In the genomic region with DNA sequence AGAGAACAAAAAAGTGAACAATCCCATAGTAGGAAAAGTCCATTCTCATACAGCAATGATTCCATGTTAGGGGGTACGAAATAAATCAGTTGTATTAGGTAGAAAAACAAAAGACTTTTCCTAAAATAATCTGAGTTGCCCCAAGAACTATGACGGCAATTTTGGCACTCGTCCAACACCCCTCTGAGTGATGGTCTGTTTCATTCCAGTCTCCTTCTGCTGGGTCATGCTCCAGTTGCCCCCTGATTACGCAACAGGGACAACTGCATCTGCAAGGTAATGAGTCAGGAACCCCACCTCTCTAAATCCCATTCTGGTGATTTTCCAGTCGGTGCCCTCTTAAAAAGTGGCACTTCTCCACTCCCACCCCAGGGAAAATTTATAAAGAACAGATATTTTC, we compare ENCODE assay signal across 8 mouse cellular contexts. TPM values are rescaled to one million over a fixed set of nuclear protein-coding genes. Genes with fewer than 3 reads are reported as not detected.
DNase-seq lines count a peak whose midpoint lies in the region; ATAC-seq and TF ChIP-seq lines count a peak whose summit lies in the region.

No protein-coding gene starts in this region.

- H3K4me2 ChIP-seq in CH12.LX (ENCODE audit: insufficient read depth, low read depth, poor library complexity, severe bottlenecking): peak overlapping the region; percentile 76; the same call in 1 of the 2 replicates
- peak overlapping the region; percentile 74 for H3K4me2 ChIP-seq in intestine, embryonic 16.5 days (ENCODE audit: low read depth, low read length)
- peak overlapping the region; percentile 95 for H3K4me2 ChIP-seq in liver, postnatal 0 days (ENCODE audit: low read depth, low read length)

- peaks cover 40% of the 10 kb centered on the region for H3K79me2 ChIP-seq in CH12.LX (replicated peaks; ENCODE audit: control insufficient read depth, extremely low read depth, insufficient read depth, poor library complexity, severe bottlenecking)

- TF ChIP-seq POLR2A in CH12.LX (IDR thresholded peaks at IDR 0.05; ENCODE audit: low read depth, low read length): no peak

- no peak for TF ChIP-seq RAD21 in CH12.LX (IDR thresholded peaks at IDR 0.05; ENCODE audit: low read depth, low read length)

- 39% methylated on average over 5 of the region's 5 CpGs for WGBS in intestine, embryonic 16.5 days
- 38% methylated on average over 5 of the region's 5 CpGs for WGBS in liver, postnatal 0 days (ENCODE audit: insufficient replicate concordance)

- peak; percentile 27 for DNase-seq in gastrocnemius, postnatal 10 days
- no peak for DNase-seq in gastrocnemius, postnatal 14 days
- DNase-seq in CH12.LX (ENCODE audit: extremely low read depth) (no peak), adipocyte (ENCODE audit: low spot score) (no peak)
- DNase-seq in cerebellum, adult 8-10 months: peak; percentile 21
- peak; percentile 40 for DNase-seq in liver, postnatal 0 days
- no peak for DNase-seq in spleen, postnatal 36 days (ENCODE audit: low spot score in 2 of 2)

- no peak overlapping the region; the same call in 1 of the 2 replicates for H3K9ac ChIP-seq in CH12.LX (ENCODE audit: insufficient read depth, low read depth)
- no peak overlapping the region; the same call in 1 of the 2 replicates for H3K9ac ChIP-seq in intestine, embryonic 16.5 days (ENCODE audit: low read depth, low read length)
- peak overlapping the region; percentile 51 for H3K9ac ChIP-seq in liver, postnatal 0 days (replicated peaks)

- peaks cover 7 to 41% of the 10 kb centered on the region in 2 experiments; a peak in 3 of 4 replicates for H3K4me1 ChIP-seq in CH12.LX (ENCODE audit: control insufficient read depth in 1 of 2, insufficient read depth in 2 of 2)
- H3K4me1 ChIP-seq in intestine, embryonic 16.5 days (ENCODE audit: control insufficient read depth, insufficient read depth, low read length): peaks cover 7% of the 10 kb centered on the region; the same call in 1 of the 2 replicates
- peaks cover 7% of the 10 kb centered on the region; the same call in 1 of the 2 replicates for H3K4me1 ChIP-seq in liver, postnatal 0 days (ENCODE audit: insufficient read depth)

- no peak for ATAC-seq in intestine, embryonic 16.5 days
- ATAC-seq in liver, postnatal 0 days: no peak

- dilution Hi-C loops in CH12.LX (cut with MboI; ENCODE audit: extremely low pct_ligation_motif_present, extremely low pct_unique_long_range_greater_than_20kb, low sequenced_read_pairs): no loop called here

- no peak for TF ChIP-seq EP300 in CH12.LX (IDR thresholded peaks at IDR 0.05; ENCODE audit: low read length)
- no peak for TF ChIP-seq EP300 in liver, postnatal 0 days (IDR thresholded peaks at IDR 0.05; ENCODE audit: low read depth)

- intact Hi-C loops in gastrocnemius, postnatal 14 days (cut with DNase I; ENCODE audit: low total_unique reads): no loop called here

- H3K9me3 ChIP-seq in CH12.LX (replicated peaks; ENCODE audit: low read length): peaks cover 4% of the 10 kb centered on the region
- H3K9me3 ChIP-seq in intestine, embryonic 16.5 days (ENCODE audit: control insufficient read depth, low read length): no peaks in the 10 kb centered on the region
- no peaks in the 10 kb centered on the region for H3K9me3 ChIP-seq in liver, postnatal 0 days (ENCODE audit: low read length)

- TF ChIP-seq CTCF in CH12.LX (conservative IDR thresholded peaks at IDR 0.05 in 1 of 2, IDR thresholded peaks at IDR 0.05 in 1 of 2; ENCODE audit: low read depth in 2 of 2, low read length in 2 of 2): no peak
- no peak for TF ChIP-seq CTCF in liver, postnatal 0 days (IDR thresholded peaks at IDR 0.05; ENCODE audit: low read depth)

- peak overlapping the region in 2 of 3 experiments; percentile 65 to 91 for H3K4me3 ChIP-seq in CH12.LX (replicated peaks in 1 of 3; ENCODE audit: low read depth in 2 of 3, low read length in 2 of 3, poor library complexity in 1 of 3)
- H3K4me3 ChIP-seq in intestine, embryonic 16.5 days (ENCODE audit: low read length): peak overlapping the region; percentile 76; the same call in 1 of the 2 replicates
- peak overlapping the region; percentile 70 for H3K4me3 ChIP-seq in liver, postnatal 0 days (ENCODE audit: low read depth, low read length)

- H3K27me3 ChIP-seq in CH12.LX (replicated peaks): no peaks in the 10 kb centered on the region
- no peaks in the 10 kb centered on the region for H3K27me3 ChIP-seq in intestine, embryonic 16.5 days (replicated peaks; ENCODE audit: control insufficient read depth, insufficient read depth, low read length)
- no peaks in the 10 kb centered on the region for H3K27me3 ChIP-seq in liver, postnatal 0 days (ENCODE audit: insufficient read depth, low read length)

- in situ Hi-C loops in CH12.LX (cut with MboI; ENCODE audit: low pct_ligation_motif_present, low pct_unique_long_range_greater_than_20kb, low sequenced_read_pairs): no loop called here

- peaks cover 0 to 26% of the 10 kb centered on the region in 2 experiments for H3K36me3 ChIP-seq in CH12.LX (replicated peaks in 1 of 2; ENCODE audit: control insufficient read depth in 1 of 2, insufficient read depth in 1 of 2, low read length in 1 of 2)
- H3K36me3 ChIP-seq in intestine, embryonic 16.5 days (ENCODE audit: control insufficient read depth, insufficient read depth, low read length): no peaks in the 10 kb centered on the region
- H3K36me3 ChIP-seq in liver, postnatal 0 days (replicated peaks; ENCODE audit: insufficient read depth, low read length): no peaks in the 10 kb centered on the region

- no peak overlapping the region for H3K27ac ChIP-seq in CH12.LX (ENCODE audit: insufficient read depth, low read depth)
- no peak overlapping the region for H3K27ac ChIP-seq in intestine, embryonic 16.5 days (ENCODE audit: low read length)
- H3K27ac ChIP-seq in liver, postnatal 0 days (ENCODE audit: low read depth): no peak overlapping the region

TF ChIP-seq in CH12.LX, 34 proteins besides CTCF, POLR2A, EP300 and RAD21:
- TF ChIP-seq ZMIZ1 (IDR thresholded peaks at IDR 0.05; ENCODE audit: low read depth, low read length) (no peak), BHLHE40 (IDR thresholded peaks at IDR 0.05; ENCODE audit: low read depth, low read length) (no peak), CHD2 (IDR thresholded peaks at IDR 0.05; ENCODE audit: low read length) (no peak), RCOR1 (conservative IDR thresholded peaks at IDR 0.05; ENCODE audit: low read depth, low read length) (no peak), ELF1 (IDR thresholded peaks at IDR 0.05; ENCODE audit: low read depth, low read length) (no peak), MXI1 (IDR thresholded peaks at IDR 0.05; ENCODE audit: low read depth, low read length) (no peak), MAZ (IDR thresholded peaks at IDR 0.05; ENCODE audit: low read depth, low read length) (no peak), ZNF384 (IDR thresholded peaks at IDR 0.05; ENCODE audit: low read depth, low read length) (no peak), TCF12 (IDR thresholded peaks at IDR 0.05; ENCODE audit: low read depth, low read length) (no peak), ETS1 (conservative IDR thresholded peaks at IDR 0.05; ENCODE audit: low read depth, low read length) (no peak), KAT2A (IDR thresholded peaks at IDR 0.05; ENCODE audit: insufficient replicate concordance, low read length) (no peak), JUN (IDR thresholded peaks at IDR 0.05; ENCODE audit: insufficient read depth, low read depth, low read length) (no peak), TBP (conservative IDR thresholded peaks at IDR 0.05; ENCODE audit: low read depth, low read length) (no peak), ZKSCAN1 (IDR thresholded peaks at IDR 0.05; ENCODE audit: borderline replicate concordance, low read depth, low read length) (no peak), JUND (conservative IDR thresholded peaks at IDR 0.05; ENCODE audit: low read depth, low read length) (no peak), MYC (IDR thresholded peaks at IDR 0.05; ENCODE audit: low read depth, low read length) (no peak), NRF1 (IDR thresholded peaks at IDR 0.05; ENCODE audit: low read depth, low read length) (no peak), UBTF (IDR thresholded peaks at IDR 0.05; ENCODE audit: low read depth, low read length) (no peak), GABPA (IDR thresholded peaks at IDR 0.05; ENCODE audit: insufficient replicate concordance, low read depth, low read length) (no peak)

RNA-seq across cellular contexts. Expression of a gene that starts 0.9 kb away (rescaled TPM):
- total RNA-seq in gastrocnemius, postnatal 10 days (2021): 100 to 1,000 TPM; 214 to 249 TPM
- total RNA-seq in gastrocnemius, postnatal 14 days (2021): 100 to 1,000 TPM; 202 to 210 TPM
- total RNA-seq in CH12.LX (2012; rRNA removed): 313 and 382 TPM in 2 replicates
- total RNA-seq in CH12.LX (2014; rRNA removed): 257 and 264 TPM in 2 replicates
- polyA plus RNA-seq in CH12.LX (2012; ENCODE audit: insufficient read length, low read depth): 344 and 359 TPM in 2 replicates
- 110 and 125 TPM in 2 replicates for polyA plus RNA-seq in intestine, embryonic 16.5 days (2015; fragmentation: Nextera tagmentation; extraction: Ambion mirVana)
- polyA plus RNA-seq in liver, postnatal 0 days (2015; fragmentation: Nextera tagmentation; extraction: Ambion mirVana): 31.6 and 32.8 TPM in 2 replicates

RNA-seq across cellular contexts. Expression of a gene that starts 35.7 kb away (rescaled TPM):
- total RNA-seq in gastrocnemius, postnatal 10 days (2021): 1 to 10 TPM; 5.9 to 6.7 TPM
- total RNA-seq in gastrocnemius, postnatal 14 days (2021): 1 to 10 TPM; 2.8 to 5.0 TPM
- total RNA-seq in CH12.LX (2012; rRNA removed) (0.13 and 0.21 TPM in 2 replicates), CH12.LX (2014; rRNA removed) (not detected in 2 replicates)
- polyA plus RNA-seq in CH12.LX (2012; ENCODE audit: insufficient read length, low read depth): not detected in 2 replicates
- polyA plus RNA-seq in intestine, embryonic 16.5 days (2015; fragmentation: Nextera tagmentation; extraction: Ambion mirVana): 3.3 and 4.8 TPM in 2 replicates
- 7.2 and 8.1 TPM in 2 replicates for polyA plus RNA-seq in liver, postnatal 0 days (2015; fragmentation: Nextera tagmentation; extraction: Ambion mirVana)

Comparison
In these comparisons a context has a peak if more than half of its experiments do, and no peak if none do; other contexts are left out.
1. DNase-seq: peak in gastrocnemius, postnatal 10 days (single experiment), cerebellum, adult 8-10 months (single experiment) and liver, postnatal 0 days (single experiment); none in gastrocnemius, postnatal 14 days (single experiment), CH12.LX (single experiment), adipocyte (single experiment) and spleen, postnatal 36 days (0 of 2).
2. Peak in every context shown above with its lines, with median percentiles within 50 percentile points of each other: H3K4me2 ChIP-seq and H3K4me3 ChIP-seq.